Mouse (Mus musculus) limb, embryonic 11.5 days (tissue): ENCODE results near the gene Pla2g7. TPM values are rescaled to one million over a fixed set of nuclear protein-coding genes. Genes with fewer than 3 reads are reported as not detected.
A peak's percentile ranks its signal among the peaks of the same experiment; 100 is the strongest.

Experiments used
- ATAC-seq: fragments of 200-750 bp; cut with Nextera tagmentation; 2 replicates; pipeline ENCODE4 v1.8.0; 2017; ENCODE audit warnings: low read depth; ENCODE audit not compliant: insufficient number of reproducible peaks, low FRiP score, low TSS enrichment
- DNase-seq: peaks from one replicate; pipeline ENCODE4 v3.0.0-alpha.2; 2015; ENCODE audit warnings: low spot score
- H3K27ac ChIP-seq: fragments of 300-500 bp; sonication (generic); replicated peaks from 2 replicates; pipeline ENCODE4 v1.5.1; 2014; ENCODE audit warnings: low read depth, mild to moderate bottlenecking, low read length
- H3K27me3 ChIP-seq: fragments of 300-500 bp; sonication (generic); 2 replicates; pipeline ENCODE4 v1.6.1; 2014; ENCODE audit warnings: mild to moderate bottlenecking, low read length, mixed read lengths; ENCODE audit not compliant: control insufficient read depth, insufficient read depth
- H3K36me3 ChIP-seq: fragments of 300-500 bp; sonication (generic); 2 replicates; pipeline ENCODE4 v1.6.1; 2014; ENCODE audit warnings: mild to moderate bottlenecking, low read length, moderate library complexity, mixed read lengths; ENCODE audit not compliant: control insufficient read depth, insufficient read depth
- H3K4me1 ChIP-seq: fragments of 300-500 bp; sonication (generic); 2 replicates; pipeline ENCODE4 v1.6.1; 2014; ENCODE audit warnings: low read length, mixed read lengths; ENCODE audit not compliant: control insufficient read depth, insufficient read depth
- H3K4me2 ChIP-seq: fragments of 300-500 bp; sonication (generic); 2 replicates; pipeline ENCODE4 v1.6.1; 2014; ENCODE audit warnings: low read depth, mild to moderate bottlenecking, moderate library complexity; ENCODE audit not compliant: severe bottlenecking
- H3K4me3 ChIP-seq: fragments of 300-500 bp; sonication (generic); 2 replicates; pipeline ENCODE4 v1.5.1; 2014; ENCODE audit warnings: low read depth, low read length
- H3K9ac ChIP-seq: fragments of 300-500 bp; sonication (generic); 2 replicates; pipeline ENCODE4 v1.6.1; 2014; ENCODE audit warnings: mild to moderate bottlenecking, low read length
- H3K9me3 ChIP-seq: fragments of 300-500 bp; sonication (generic); 2 replicates; pipeline ENCODE4 v1.6.1; 2016; ENCODE audit warnings: low read length; ENCODE audit not compliant: control insufficient read depth
- WGBS: fragments of 180-500 bp; shearing (Covaris S2); extraction: QIAGEN DNeasy Blood & Tissue Kit; methylation state at CpG from one replicate; pipeline ENCODE4 v1.1.7; 2014; 5-methylcytosine and 5-hydroxymethylcytosine counted together
- polyA plus RNA-seq: library from polyadenylated mRNA; unstranded; fragments of >200 nt; fragmentation: Nextera tagmentation; extraction: Ambion mirVana; gene quantifications from 2 replicates; pipeline ENCODE4 v1.2.1, GENCODE M21; 2014

Pla2g7 gene
- polyA plus RNA-seq, 1 experiment from 2014 or later: 3.0 TPM

DNA sequence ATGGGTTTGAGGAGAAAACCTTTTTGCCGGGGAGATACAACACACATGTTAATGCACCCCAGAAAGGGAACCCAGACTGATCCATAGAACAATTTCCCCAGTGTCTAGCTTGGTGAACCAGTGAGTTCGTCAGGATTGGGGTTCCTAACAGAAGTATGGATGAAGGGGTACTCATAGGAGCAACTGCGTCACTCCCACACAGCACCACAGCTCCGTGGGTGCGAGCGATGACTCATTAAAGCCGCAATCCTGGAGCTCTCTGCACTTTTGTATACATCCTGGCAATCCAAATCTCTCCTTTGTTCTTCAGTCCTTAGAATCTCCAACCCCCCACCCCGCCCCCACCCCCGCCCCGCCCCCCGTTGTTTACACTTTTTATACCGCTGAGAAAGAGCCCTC lies 306 bp upstream of the Pla2g7 start:
- Histone ChIP-seq H3K4me1 (no peaks in the 10 kb centered on the region), H3K9me3 (no peaks in the 10 kb centered on the region), H3K27me3 (no peaks in the 10 kb centered on the region), H3K4me2 (peak overlapping the region; percentile 77), H3K4me3 (peak overlapping the region; percentile 40), H3K36me3 (no peaks in the 10 kb centered on the region), H3K27ac (no peak overlapping the region), H3K9ac (peak overlapping the region; percentile 44)
- WGBS: 13% methylated on average over 12 of the region's 12 CpGs
- ATAC-seq (no peak), DNase-seq (peak; percentile 34)

DNA sequence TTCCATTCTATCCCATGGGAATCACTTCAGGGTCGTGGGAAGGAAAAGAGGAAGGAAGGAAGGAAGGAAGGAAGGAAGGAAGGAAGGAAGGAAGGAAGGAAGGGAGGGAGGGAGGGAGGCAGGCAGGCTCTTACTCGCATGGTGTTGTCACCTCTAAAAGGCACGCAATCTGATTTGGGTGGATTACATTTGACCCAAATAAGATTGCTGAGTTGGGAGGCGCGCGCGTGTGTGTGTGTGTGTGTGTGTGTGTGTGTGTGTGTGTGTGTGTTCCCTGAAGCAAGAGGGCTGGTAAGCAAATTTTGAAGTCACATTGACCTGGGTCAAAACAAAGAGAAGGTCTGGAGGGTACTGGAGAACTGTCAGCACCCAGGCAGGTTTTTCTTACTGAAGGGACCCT lies 1.4 kb downstream of the Pla2g7 start:
- H3K9ac ChIP-seq: no peak overlapping the region
- whole genome bisulfite sequencing: 62% methylated on average over 7 of the region's 7 CpGs
- DNase-seq (no peak), ATAC-seq (no peak)
- H3K27me3 ChIP-seq: no peaks in the 10 kb centered on the region
- H3K27ac ChIP-seq: no peak overlapping the region
- no peak overlapping the region for H3K4me3 ChIP-seq
- H3K4me2 ChIP-seq: no peak overlapping the region
- no peaks in the 10 kb centered on the region for H3K36me3 ChIP-seq
- no peaks in the 10 kb centered on the region for H3K9me3 ChIP-seq
- no peaks in the 10 kb centered on the region for H3K4me1 ChIP-seq

DNA sequence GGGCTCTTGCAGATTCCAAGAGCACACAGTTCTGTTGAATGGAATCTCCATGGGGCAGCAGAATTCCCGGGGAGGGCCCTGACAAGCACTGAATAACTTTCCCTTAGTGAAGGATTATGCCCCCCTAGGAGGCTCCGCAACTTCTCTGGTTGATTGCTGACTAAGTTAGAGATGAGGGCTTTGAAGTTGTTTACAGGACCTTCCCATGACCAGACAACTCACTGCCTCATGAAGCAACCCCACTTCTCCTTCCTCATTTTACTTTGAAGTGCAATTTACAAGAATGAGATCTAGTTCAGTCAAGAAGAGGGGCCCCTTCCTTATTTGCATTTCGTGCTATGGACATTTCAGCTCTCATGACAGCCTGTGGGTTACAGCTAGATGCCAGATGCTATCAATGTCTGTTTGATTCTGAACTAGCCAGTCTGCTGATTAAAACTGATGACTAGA lies 5.8 kb downstream of the Pla2g7 start:
- DNase-seq: no peak
- ATAC-seq: no peak
- H3K9me3 ChIP-seq: no peaks in the 10 kb centered on the region
- 29% methylated on average over 3 of the region's 3 CpGs for WGBS
- H3K36me3 ChIP-seq: no peaks in the 10 kb centered on the region
- H3K4me3 ChIP-seq: no peak overlapping the region
- H3K27ac ChIP-seq: no peak overlapping the region
- no peak overlapping the region for H3K9ac ChIP-seq
- H3K4me1 ChIP-seq: no peaks in the 10 kb centered on the region
- no peaks in the 10 kb centered on the region for H3K27me3 ChIP-seq
- no peak overlapping the region for H3K4me2 ChIP-seq

DNA sequence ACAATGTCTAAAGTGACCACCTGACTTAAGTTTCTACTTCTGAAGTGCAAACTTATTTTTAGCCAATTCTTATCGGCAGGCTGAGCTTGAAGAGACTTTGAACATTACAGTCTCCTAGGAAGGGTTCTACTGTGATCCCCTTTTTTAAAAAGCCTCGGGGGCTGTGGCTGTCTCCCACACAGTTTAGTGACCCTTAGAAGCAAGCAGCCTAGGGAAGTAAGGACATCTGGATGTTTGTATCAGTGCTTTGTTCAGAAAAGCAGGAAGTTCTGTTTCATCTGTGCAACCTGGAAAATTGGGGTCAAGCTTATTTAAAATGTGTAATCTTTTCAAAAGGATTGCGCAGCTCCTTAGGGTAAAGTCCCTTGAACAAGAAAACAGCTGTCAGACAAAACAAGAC lies 12.6 kb downstream of the Pla2g7 start:
- ATAC-seq (no peak), DNase-seq (no peak)
- no peak overlapping the region for H3K4me3 ChIP-seq
- no peaks in the 10 kb centered on the region for H3K9me3 ChIP-seq
- 0 out of 2 replicates have a peak, but pooled peaks cover 2% of the 10 kb centered on the region for H3K4me1 ChIP-seq
- no peak overlapping the region for H3K4me2 ChIP-seq
- no peak overlapping the region for H3K9ac ChIP-seq
- H3K27me3 ChIP-seq: no peaks in the 10 kb centered on the region
- 41% methylated on average over 3 of the region's 3 CpGs for WGBS
- H3K27ac ChIP-seq: no peak overlapping the region
- no peaks in the 10 kb centered on the region for H3K36me3 ChIP-seq

DNA sequence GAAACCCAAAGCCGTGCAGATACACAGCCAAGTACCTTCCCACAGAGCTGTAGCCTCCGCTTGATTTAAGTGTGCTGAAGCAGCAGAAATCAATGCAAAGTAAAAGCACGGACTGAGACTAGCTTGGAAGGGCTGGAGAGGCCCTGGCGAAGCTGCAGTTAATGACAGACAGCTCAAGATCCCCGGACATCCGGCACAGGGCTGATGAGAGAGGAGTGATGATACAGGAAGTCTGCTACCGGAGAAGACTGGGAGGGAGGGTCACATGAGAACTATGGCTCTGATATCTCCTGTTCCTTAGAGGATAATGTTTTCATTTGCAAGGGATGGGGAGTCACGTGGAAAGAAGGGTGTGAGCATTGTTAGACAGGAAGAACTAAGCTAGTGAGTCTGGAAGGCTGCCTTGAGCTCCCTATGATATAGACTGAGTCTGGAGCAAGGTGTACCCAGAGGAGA lies 13.1 kb downstream of the Pla2g7 start:
- Histone ChIP-seq H3K27ac (no peak overlapping the region), H3K4me2 (no peak overlapping the region), H3K9ac (no peak overlapping the region), H3K27me3 (no peaks in the 10 kb centered on the region), H3K4me1 (0 out of 2 replicates have a peak, but pooled peaks cover 2% of the 10 kb centered on the region), H3K4me3 (no peak overlapping the region), H3K9me3 (no peaks in the 10 kb centered on the region), H3K36me3 (no peaks in the 10 kb centered on the region)
- 49% methylated on average over 8 of the region's 8 CpGs for WGBS
- no peak for DNase-seq
- no peak for ATAC-seq

DNA sequence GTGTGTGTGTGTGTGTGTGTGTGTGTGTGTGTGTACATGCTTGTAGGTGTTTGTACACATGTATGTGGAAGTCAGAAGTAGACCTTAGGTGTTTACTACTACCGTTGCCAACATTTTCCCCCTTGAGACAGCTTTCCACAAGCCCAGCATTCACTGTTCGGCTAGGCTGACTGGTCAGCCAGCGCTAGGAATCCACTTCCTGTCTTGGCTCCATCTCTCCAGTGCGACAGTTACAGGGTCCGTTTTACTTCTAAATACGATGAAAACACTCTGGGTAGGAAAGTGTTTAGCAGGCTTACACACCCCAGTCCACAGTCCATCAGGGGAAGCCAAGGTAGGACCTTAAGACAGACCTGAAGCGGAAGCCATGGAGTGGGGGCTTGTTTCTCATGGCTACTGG lies 16.9 kb downstream of the Pla2g7 start:
- WGBS: 79% methylated on average over 7 of the region's 7 CpGs
- Histone ChIP-seq H3K27me3 (no peaks in the 10 kb centered on the region), H3K27ac (no peak overlapping the region), H3K9ac (no peak overlapping the region), H3K9me3 (no peaks in the 10 kb centered on the region), H3K4me2 (no peak overlapping the region), H3K4me1 (0 out of 2 replicates have a peak, but pooled peaks cover 2% of the 10 kb centered on the region), H3K4me3 (no peak overlapping the region), H3K36me3 (no peaks in the 10 kb centered on the region)
- no peak for ATAC-seq
- no peak for DNase-seq

DNA sequence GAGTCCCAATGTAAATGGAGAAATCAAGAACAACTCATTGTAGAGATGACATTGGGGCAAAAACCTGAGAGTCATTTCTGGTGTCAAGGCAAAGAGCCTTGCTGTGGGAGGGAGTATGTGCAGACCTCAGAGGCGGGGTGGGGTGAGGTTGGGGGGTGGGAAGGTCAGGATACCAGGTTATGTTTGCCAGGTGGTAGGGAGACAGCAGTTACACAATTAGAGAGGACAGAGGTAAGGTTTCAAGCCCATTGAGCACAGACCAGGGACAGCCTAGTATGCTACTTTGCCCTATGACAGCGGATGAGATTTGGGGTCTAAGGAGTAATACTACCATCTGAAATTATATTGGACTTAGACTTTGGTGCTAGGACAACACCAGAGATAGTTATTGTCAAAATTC lies 19.4 kb downstream of the Pla2g7 start:
- DNase-seq (no peak), ATAC-seq (no peak)
- no peak overlapping the region for H3K27ac ChIP-seq
- no peak overlapping the region for H3K4me2 ChIP-seq
- H3K27me3 ChIP-seq: no peaks in the 10 kb centered on the region
- H3K9me3 ChIP-seq: no peaks in the 10 kb centered on the region
- H3K9ac ChIP-seq: no peak overlapping the region
- H3K4me3 ChIP-seq: no peak overlapping the region
- H3K36me3 ChIP-seq: no peaks in the 10 kb centered on the region
- no peaks in the 10 kb centered on the region for H3K4me1 ChIP-seq
- 84% methylated on average over 2 of the region's 2 CpGs for WGBS

DNA sequence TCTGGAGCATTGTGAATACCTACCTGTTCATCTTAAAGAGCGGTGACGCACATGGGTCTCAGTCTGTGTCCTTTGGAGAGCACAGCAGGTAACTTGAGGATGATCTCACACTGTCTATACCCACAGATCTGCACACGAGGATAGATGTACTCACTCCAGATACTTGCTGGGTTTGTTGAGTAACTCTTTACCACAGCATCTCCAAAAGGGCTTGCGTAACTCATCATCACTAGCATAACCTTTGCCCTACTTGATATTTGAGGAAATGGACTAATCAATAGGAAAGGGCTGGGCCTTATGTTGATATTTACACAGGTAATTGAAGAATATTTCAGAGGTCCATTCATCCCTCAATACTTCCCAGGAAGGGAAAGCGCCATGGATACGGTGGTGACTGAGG lies 21.9 kb downstream of the Pla2g7 start:
- H3K36me3 ChIP-seq: no peaks in the 10 kb centered on the region
- ATAC-seq (no peak), DNase-seq (no peak)
- no peaks in the 10 kb centered on the region for H3K27me3 ChIP-seq
- WGBS: 89% methylated on average over 6 of the region's 6 CpGs
- H3K9me3 ChIP-seq: no peaks in the 10 kb centered on the region
- H3K27ac ChIP-seq: no peak overlapping the region
- no peak overlapping the region for H3K9ac ChIP-seq
- H3K4me2 ChIP-seq: no peak overlapping the region
- H3K4me1 ChIP-seq: no peaks in the 10 kb centered on the region
- no peak overlapping the region for H3K4me3 ChIP-seq

DNA sequence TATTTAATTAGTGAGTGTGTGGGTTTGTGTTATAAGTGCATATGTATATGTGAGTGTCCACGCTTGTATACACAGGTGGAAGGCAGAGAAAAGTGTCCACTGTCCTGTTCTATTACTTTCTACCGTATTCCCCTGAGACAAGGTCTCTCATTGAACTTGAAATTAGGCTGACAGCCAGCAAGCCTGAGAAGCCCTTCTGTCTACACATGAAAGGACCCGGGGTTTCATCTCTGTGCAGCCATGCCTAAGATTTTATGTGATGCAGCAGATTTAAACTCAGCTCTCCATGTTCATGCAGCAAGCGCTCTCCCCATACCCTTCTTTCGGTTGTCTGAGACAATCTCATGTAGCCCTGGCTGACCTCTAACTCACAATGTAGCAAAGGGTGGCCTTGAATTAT lies 22.6 kb downstream of the Pla2g7 start:
- no peaks in the 10 kb centered on the region for H3K9me3 ChIP-seq
- H3K4me3 ChIP-seq: no peak overlapping the region
- H3K4me2 ChIP-seq: no peak overlapping the region
- no peak for DNase-seq
- H3K9ac ChIP-seq: no peak overlapping the region
- 93% methylated on average over 5 of the region's 5 CpGs for WGBS
- H3K27ac ChIP-seq: no peak overlapping the region
- H3K27me3 ChIP-seq: no peaks in the 10 kb centered on the region
- H3K36me3 ChIP-seq: no peaks in the 10 kb centered on the region
- no peaks in the 10 kb centered on the region for H3K4me1 ChIP-seq
- ATAC-seq: no peak
